Mouse (Mus musculus) adrenal gland, adult 2 months (tissue): Measurements from ENCODE around the gene Mia2. TPM values are rescaled to one million over a fixed set of nuclear protein-coding genes. Genes with fewer than 3 reads are reported as not detected.

Source experiments
- DNase-seq: peaks from one replicate; pipeline ENCODE4 v3.0.0; 2021
- polyA plus RNA-seq: library from polyadenylated mRNA; depleted of rRNA; stranded (reverse); fragments of >200 nt; gene quantifications from 2 replicates; pipeline ENCODE4 v1.2.3, GENCODE M21; 2012
- total RNA-seq, 2 experiments: library from RNA; stranded (reverse); gene quantifications; 2 replicates each; pipeline ENCODE4 v1.2.3; 2021

Gene Mia2
- total and polyA plus RNA-seq, 3 experiments = 31.9 to 180 (median 114) TPM

DNA sequence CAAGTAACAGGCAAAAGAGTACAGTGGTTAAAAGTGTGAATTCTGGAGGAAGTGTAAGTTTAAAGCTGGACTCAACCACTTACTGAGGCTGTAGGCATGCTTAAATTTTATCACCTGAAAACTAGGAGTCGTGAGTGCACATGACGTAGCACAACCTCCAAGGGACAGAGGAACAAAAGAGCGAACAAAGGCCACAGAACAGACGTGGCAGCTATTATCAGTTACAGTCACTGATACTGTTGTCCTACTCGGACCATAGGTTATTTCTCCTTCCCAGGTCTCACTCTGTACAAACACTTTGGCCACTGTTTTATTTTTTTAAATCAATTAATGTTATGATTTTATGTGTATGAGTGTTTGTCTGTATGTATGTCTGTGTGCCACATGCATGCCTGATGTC is 9.2 kb downstream of the Mia2 start:
- no peak for DNase-seq

DNA sequence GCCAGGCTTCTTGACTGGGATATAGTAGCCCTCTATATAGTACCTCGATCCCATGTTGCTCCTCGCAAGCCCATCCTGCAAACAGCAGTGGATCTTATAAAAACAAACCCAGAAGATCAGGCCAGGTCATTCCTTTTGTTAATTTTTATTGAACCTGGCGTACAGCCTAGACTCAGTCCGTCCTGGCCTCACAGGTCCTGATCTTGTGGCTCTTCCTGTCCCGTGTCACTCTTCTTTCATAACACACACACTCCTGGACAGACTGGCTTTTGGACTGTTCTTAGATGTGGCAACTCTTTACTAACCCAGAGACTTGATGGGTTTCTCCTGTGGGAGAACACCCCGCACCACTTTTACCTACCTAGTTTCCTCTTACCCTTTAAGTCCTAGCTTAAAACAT is 10.3 kb downstream of the Mia2 start:
- no peak for DNase-seq

DNA sequence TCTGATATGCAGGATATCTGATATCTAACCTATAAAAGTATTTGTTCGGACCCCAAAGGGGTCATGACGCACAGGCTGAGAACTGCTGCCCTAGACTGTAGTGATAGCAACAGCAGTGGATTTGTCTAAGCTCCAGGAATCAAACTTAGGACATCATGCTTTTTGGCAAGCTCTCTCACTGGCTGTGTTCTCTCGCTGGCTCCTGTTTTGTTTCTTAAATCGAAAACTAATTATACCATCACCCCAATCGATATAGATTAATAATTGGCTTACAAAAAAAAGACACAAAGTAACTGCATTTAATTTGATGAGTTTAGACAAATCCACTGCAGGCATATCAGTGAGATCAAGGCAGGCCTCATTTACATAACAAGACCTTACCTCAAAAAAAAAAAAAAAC is 10.9 kb downstream of the Mia2 start:
- DNase-seq = no peak

DNA sequence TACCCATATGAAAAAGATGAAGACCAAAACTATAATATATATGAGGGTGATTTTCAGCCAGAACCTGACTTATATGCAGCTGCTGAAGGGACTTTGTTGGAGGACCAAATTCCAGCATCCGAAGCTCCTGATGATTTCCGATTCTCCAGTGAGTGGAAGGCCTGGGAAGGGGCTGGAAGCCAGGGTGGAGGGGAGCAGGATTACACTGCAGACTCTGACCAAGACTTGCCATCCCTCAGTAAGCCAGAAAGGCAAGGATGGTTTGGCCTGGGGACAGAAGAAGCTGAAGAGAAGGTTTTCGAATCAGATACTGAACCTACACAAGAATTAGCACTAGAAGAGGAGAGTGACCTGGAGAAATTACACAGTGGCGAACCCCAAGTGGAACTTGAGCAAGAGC is 12.3 kb downstream of the Mia2 start:
- no peak for DNase-seq

DNA sequence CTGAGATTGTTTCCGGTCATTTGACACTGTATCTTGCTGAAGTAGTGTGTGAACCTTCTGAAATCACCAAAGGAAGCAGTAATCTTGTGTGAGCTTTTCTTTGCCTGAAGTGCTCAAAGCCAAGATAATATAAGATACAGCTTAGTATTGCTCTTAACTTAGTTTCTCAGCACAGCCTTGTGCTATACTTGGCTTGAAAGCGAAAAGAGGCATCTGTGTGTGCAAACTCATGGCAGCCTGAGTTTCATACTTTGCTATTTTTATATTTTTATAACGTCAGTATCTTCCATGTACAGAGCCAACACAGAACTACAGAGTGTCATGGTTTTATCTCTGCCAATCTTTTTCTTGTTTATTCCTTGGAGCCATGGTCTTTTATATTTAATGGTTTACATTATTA is 21.6 kb downstream of the Mia2 start:
- no peak for DNase-seq

DNA sequence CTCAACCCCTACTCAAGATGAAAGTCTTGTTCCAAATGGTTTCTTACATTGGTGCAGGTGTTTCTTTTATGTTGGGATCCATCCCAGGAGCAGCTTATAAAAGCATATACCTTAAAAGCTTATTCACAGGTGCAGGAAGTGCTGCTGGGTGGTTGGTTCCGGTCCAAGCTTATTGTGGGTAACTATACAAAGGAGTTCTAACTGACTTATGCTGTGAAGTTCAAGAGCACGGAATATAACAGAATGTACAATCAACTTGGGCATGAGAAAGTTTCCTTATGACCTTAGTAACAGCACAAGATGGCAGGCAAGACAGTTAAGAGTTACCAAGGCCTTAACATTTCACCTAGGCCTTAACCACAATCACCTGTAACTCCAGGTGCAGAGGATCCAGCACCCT is 29.8 kb downstream of the Mia2 start:
- no peak for DNase-seq

DNA sequence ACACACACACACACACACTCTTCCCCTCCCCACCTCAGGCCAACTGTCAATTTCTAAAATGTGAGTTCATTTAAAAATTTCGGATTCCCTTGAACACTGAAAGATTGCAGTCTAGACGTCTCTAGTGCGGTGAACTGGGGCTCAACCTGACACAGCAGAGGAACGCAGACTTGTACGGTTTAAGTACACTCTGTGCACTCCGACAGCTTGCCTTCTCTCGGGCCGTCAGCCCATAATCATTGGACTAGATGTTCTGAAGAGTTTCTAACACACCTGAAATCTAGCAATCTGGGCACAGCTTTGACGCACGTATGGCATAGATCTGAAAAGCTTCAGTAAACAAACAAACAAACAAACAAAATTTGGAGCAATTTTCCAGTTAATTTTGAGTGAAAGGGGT is 32.9 kb downstream of the Mia2 start:
- DNase-seq = no peak

DNA sequence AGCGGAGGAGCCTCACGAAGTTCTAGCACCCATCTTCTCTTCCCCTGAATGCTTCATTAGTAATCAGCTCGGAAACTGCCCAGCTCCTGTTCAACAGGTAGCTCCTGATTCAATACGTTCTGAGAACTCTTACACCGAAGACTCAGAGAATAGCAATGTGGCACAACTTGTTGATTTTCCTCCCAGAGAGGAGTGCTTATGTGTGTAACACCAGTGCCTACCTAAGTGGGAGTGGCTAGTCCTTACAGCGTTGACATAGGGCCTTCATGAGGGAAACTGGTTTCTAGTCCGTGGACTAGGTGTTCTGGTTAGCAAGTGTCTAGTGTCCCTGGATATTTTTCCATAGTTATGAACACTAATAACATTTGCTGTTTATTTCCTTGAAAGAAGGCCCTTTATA is 33.4 kb downstream of the Mia2 start:
- no peak for DNase-seq

DNA sequence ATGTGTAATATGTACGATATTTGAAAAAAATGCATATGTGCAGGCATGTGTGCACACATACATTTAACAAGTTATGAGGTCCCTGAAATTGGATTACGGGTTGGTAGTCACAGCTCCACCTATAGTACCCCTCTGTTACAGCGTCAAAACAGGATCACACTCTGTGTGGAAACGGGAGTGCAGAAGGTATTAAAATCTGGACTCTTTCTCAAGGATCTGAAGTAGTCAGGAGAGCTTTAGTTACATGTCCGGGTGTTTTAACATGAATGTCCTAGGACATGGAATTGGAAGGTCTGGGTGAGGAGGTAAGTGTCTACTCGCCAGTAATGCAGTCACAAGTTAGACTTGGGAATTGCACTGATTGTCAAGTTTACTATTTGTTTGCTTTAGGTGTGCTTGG is 34.0 kb downstream of the Mia2 start:
- DNase-seq = peak; percentile 70

DNA sequence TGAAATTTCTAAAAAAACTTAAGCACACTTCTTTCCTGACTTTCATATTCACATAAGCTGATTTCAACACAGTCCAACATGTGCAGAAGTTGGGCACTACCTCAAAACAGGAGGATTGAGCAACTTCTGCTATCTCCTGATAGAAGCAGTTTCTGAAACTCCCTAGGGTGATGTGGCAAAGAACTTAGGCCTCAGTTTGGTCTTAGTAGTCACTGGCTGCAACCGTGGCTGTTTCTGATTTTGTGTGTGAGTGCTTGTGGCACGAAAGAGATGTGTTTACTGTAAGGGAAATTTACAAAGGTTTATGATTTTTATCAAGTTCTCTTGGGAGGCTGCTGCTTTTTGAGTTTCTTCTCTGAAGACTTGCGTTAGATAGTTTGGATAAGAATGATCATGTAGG is 34.6 kb downstream of the Mia2 start:
- DNase-seq = peak; percentile 63

DNA sequence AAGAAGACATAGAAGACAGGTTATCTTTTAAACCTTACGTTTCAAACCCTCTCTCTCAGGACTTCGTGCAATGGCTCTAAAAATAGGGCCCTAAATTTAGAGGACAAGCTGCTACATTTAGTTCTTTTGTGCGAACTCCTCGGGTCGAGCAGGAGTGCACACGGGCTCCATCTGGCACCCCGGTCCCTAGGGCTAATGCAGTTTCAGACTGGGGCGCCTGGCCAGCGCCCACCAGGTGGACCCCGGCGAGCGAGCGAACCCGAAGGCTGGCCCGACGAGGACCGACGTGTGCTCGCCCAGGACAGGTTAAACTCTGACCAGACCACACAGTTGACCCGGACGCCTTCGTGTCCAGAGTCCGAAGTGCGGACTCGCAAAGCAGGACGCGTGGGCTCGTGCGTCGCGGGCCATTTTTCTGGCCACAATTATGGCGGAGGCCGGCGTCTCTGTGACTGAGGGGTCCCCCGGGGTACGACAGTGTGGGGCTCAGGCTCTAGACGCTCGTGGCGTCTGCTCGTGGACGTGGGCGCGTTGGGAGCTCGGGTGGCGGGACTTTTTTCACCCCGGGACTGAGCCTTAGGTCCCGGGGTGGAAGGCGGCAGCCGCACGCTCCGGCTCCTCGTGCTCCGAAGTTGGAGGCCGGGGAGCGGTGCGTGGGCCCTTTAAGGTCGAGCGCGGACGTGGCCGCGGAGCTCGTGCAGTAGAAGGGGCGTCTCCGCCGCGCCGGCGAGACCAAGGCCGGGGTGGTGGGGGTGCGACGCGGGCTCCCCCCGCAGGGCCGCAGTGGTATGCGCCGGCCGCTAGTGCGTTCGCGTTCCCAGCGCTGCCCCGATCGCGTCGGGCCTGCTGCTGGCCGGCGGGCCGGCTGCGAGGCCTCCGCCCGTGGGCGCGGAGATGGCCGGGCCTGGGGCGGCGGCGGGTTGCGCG is 35.3 kb downstream of the Mia2 start:
- peak; percentile 98 for DNase-seq

DNA sequence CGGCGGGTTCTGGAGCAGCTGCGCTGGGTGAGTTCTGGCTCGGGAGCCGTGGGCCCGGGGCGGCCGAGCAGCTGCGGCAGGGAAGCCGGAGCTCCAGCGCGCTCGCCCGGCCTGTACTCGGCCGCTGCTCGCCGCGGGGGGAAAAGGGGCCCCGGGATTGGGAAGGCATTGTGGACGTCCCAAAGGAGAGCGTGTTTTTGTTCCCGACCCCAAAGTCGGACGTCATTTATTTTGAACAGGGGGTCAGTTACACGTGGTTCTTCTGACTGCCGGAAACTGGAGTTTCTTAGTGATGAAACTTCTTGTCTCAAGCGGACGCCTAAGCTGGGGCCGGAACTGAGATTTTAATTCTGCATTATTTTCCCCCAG is 36.0 kb downstream of the Mia2 start:
- DNase-seq = no peak

DNA sequence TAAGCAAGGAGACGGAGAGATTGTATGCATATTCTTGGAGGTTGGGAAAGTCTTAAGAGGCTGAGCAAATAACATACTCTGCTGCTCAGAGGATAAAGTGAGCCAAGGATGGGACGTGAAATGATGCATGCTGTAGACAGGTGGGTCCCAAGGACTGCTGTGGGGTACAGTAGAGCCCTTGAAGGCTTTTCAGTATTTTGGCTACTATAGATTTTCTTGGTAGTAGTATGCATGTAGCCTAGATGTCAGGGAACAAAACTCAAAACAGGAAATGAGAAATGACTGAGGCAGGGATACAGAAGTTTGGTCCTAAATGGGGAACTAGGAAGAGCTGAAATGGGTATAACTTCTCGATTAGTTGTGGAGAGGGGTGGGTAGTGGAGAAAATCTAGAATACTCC is 36.9 kb downstream of the Mia2 start:
- DNase-seq = no peak

DNA sequence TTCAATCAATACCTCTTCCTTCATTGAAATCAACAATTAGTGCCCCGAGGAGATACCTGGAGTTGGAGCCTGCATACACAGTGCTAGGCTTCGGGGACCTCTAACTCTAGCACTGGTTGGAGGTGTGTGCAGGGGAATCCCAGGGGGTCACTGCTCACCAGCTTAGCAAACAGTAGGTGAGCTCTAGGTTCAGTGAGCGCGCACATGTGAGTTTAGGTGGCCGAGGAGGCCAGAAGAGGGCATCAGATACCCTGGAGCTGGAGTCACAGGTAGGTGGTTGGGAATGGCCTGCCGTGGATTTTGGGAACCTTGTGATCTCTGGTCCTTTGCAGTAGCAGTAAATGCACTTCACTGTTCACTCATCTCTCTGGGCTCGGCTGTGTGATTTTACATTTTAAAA is 37.3 kb downstream of the Mia2 start:
- peak; percentile 5 for DNase-seq

DNA sequence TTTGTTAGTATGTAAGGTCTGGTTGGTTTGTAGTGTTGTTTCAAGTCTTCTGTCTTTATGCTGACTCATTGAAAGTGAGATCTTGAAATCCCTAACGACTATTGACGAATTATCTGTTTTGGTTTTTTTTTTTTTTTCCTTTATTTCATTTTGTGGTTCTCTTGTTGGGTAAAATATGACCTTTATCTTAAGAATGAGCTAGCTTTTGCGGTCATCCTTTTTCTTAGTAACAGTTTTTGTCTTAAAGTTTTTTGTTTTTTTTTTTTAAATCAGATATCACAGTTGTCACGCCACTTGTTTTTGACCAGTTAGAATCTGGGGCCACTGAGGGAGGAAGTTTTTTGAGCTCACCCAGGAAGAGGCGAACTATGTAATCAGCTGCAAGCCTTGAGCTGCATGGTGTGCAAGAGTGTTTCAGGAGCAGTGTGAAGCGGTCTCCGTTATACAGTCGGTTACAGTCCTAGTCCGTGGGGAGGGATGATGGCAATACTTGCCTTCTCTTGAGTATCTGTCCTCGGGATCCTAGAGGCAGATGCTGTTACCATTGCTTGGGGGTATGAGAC is 37.9 kb downstream of the Mia2 start:
- no peak for DNase-seq

DNA sequence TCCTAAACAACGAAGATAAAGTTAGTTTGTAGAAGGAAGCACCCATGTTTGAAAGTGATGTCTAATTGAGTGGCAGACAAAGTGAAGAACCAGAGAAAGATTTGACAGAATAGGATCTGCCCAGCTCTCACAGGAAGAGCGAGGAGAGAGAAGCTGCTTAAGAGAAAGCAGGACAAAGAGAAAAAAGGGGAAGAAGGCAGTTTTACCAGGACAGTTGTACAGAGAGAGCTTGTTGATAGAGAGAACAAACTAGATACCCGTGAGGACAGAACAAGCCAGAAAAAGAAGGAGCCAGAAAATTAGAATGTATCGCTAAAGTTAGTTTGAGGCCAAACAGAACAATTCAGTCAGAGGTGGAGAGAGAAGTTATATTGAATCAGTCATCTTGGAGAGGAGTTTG is 39.5 kb downstream of the Mia2 start:
- no peak for DNase-seq

DNA sequence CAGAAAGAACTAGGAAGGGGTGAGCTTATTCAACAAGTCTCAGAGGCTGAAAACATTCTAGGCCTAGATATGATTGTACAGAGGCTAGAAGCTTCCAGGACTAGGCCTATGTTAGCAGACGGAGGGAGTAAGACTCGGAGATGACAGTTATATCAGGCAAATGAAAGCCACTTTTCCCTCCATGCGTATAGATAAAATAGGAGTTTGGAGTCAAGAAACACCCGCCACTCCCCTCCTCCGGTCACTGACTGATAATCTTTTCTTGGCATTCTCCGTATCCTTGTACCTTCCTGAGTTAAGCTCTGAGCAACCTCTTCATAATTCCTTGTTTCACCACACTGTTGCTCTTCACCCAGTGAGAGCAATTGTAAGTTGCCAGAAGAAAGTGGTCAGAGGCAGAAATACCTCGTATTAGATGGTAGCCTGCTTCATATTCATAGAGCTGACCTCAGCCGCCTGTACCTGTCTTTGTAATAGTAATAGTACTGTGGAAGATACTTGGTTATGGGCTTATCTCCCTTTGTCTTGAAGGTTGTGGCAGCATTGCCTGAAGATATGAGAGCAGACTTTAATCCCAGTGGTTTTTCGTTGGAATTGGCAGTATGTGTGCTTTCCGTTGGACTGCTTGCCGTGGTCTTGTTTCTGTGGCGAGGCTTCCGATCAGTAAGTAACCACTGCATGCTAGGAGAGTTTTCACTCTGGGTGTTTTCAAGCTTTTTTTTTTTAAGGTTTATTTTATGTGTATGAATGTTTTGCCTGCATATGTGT is 40.1 kb downstream of the Mia2 start:
- no peak for DNase-seq

DNA sequence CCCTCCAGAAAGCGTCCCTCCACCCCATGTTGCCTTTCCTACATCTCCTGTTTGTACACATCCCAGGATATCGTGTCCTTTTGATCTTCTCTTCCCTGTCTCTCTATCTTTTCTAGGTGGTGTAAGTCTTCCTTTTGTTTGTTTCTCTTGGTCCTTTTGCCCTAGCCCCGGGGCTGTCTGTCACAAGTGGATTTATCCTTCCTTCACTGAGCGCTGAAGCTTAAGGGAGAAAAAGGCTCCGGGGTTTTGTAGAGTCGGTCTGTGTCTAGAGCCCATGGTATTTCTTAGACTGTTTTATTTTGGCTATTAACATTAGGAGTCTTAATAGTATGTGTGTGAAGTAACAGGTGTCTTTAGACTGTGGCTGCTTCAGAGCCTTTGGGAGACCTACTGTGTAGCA is 41.4 kb downstream of the Mia2 start:
- DNase-seq = no peak

DNA sequence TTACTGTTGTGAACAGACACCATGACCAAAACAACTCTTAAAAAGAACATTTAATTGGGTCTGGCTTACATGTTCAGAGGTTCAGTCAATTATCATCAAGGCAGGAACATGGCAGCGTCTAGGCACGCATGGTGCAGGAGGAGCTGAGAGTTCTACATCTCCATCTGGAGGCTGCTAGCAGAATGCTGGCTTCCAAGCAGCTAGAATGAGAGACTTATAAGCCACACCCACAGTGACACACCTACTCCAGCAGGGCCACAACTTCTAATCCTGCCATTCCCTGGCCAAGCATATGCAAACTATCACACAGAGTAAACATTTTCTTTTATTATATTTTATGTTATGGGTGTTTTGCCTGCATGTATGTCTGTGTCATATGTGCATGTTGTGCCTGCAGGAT is 43.8 kb downstream of the Mia2 start:
- peak; percentile 14 for DNase-seq

DNA sequence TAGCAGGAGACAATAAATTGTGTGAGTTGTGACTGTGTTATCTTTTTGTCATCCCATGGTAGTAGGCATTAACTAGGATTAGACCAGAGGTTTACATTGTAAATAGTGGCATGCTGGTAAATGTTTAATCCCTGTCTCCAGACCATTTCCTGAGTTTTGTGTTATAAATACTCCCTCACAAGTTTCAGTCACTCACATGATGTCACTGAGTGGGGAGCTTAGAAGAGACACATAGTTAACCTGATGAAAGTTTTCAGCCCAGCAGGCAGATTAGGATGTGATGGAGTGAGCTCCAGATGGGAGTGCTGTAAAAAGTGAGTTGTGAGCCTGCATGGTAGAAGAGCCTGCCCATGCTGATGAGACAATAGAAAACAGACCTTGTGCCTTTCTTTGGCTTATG is 49.5 kb downstream of the Mia2 start:
- no peak for DNase-seq

DNA sequence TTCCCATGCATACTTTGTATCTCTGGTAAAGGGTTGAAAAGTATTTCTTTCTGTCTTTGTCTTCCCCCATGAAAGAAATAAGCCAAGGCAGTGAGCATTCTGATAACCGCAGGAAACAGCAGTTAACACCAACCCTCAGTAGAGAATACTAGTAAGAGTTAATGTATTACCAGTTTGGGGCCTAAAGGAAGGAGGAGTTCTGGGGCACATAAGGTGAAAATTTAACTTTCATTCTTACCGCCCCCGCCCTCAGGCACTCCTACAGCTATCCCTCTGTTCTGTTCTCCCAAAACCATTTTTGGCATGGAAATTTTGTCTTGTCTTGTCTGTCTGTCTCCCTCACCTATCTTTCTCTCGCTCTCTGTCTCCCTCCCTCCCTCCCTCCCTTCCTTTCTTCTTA is 54.1 kb downstream of the Mia2 start:
- DNase-seq = no peak

DNA sequence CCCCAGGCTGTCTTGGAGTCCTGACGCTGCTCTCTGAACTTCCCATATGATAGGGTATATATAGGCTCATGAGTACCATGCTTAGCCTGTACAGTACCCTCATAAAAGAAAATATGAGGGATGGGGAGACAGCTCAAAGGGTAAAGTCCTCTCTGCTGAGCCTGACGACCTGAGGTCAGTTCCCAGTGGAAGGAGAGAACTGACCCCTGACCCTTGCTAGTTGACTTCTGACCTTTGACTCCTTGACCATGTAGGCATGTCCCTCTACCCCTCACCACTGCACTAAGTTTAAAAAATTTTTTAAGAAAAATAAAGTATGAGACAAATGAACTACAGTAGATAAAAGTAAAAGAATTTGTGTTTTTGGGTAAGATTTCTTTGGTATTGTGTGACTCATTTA is 65.5 kb downstream of the Mia2 start:
- DNase-seq = no peak

DNA sequence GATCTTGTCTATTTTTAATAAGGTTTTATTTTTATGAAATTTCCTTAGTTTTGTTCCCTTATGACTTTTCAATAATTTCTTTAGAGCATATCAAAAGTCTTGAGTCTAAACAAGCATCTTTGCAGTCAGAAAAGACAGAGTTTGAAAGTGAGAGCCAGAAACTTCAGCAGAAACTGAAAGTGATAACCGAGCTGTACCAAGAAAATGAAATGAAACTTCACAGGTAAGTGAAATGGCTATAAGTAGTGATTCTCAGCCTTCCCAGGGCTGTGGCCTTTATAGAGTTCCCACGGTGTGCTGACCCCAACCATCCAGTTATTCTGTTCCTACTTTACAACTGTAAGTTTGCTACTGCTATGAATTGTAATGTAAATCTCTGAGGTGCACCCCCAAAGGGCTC is 67.2 kb downstream of the Mia2 start:
- no peak for DNase-seq
